Mouse (Mus musculus) limb, embryonic 14.5 days (tissue): ENCODE results near the gene Trpc4ap. TPM values are rescaled to one million over a fixed set of nuclear protein-coding genes. Genes with fewer than 3 reads are reported as not detected.
A peak's percentile ranks its signal among the peaks of the same experiment; 100 is the strongest.

ENCODE experiments used
- ATAC-seq: fragments of 200-750 bp; cut with Nextera tagmentation; 2 replicates; pipeline ENCODE4 v1.8.0; 2017; ENCODE audit warnings: low read depth, moderate number of reproducible peaks, moderate TSS enrichment; ENCODE audit not compliant: low FRiP score
- DNase-seq: peaks from one replicate; pipeline ENCODE4 v3.0.0-alpha.2; 2015; ENCODE audit warnings: low spot score
- H3K27ac ChIP-seq: fragments of 300-500 bp; sonication (generic); replicated peaks from 2 replicates; pipeline ENCODE4 v1.5.1; 2014; ENCODE audit warnings: low read depth, mild to moderate bottlenecking, low read length, moderate library complexity, mixed read lengths
- H3K27me3 ChIP-seq: fragments of 300-500 bp; sonication (generic); 2 replicates; pipeline ENCODE4 v1.6.1; 2014; ENCODE audit warnings: low read length, mixed read lengths; ENCODE audit not compliant: control insufficient read depth, insufficient read depth
- H3K36me3 ChIP-seq: fragments of 300-500 bp; sonication (generic); 2 replicates; pipeline ENCODE4 v1.6.1; 2014; ENCODE audit warnings: mild to moderate bottlenecking, low read length, moderate library complexity, mixed read lengths; ENCODE audit not compliant: control insufficient read depth, insufficient read depth
- H3K4me1 ChIP-seq: fragments of 300-500 bp; sonication (generic); 2 replicates; pipeline ENCODE4 v1.6.1; 2014; ENCODE audit warnings: antibody characterized with exemption, low read length, mixed read lengths; ENCODE audit not compliant: control insufficient read depth, insufficient read depth
- H3K4me2 ChIP-seq: fragments of 300-500 bp; sonication (generic); replicated peaks from 2 replicates; pipeline ENCODE4 v1.6.1; 2014; ENCODE audit warnings: low read depth, mild to moderate bottlenecking, low read length, moderate library complexity; ENCODE audit not compliant: severe bottlenecking
- H3K4me3 ChIP-seq: fragments of 300-500 bp; sonication (generic); replicated peaks from 2 replicates; pipeline ENCODE4 v1.5.1; 2014; ENCODE audit warnings: low read length
- H3K9ac ChIP-seq: fragments of 300-500 bp; sonication (generic); 2 replicates; pipeline ENCODE4 v1.6.1; 2014; ENCODE audit warnings: mild to moderate bottlenecking, low read depth, low read length, moderate library complexity; ENCODE audit not compliant: severe bottlenecking
- H3K9me3 ChIP-seq: fragments of 300-500 bp; sonication (generic); 2 replicates; pipeline ENCODE4 v1.6.1; 2016; ENCODE audit warnings: low read length; ENCODE audit not compliant: control insufficient read depth
- POLR2A ChIP-seq: fragments of 200-500 bp; IDR thresholded peaks from 2 replicates; pipeline ENCODE4 v1.8.0; 2012; ENCODE audit warnings: inconsistent platforms, mild to moderate bottlenecking, moderate library complexity, borderline replicate concordance; ENCODE audit not compliant: insufficient read depth, insufficient read length; ENCODE audit errors: extremely low read depth
- WGBS: fragments of 180-500 bp; shearing (Covaris S2); extraction: QIAGEN DNeasy Blood & Tissue Kit; methylation state at CpG from one replicate; pipeline ENCODE4 v1.1.7; 2014; 5-methylcytosine and 5-hydroxymethylcytosine counted together
- microRNA counts: library from miRNA; unstranded; fragments of <30 nt; microRNA quantifications from one replicate; lab custom pipeline; 2016
- microRNA-seq: library from miRNA; unstranded; fragments of <30 nt; microRNA quantifications from one replicate; pipeline ENCODE4, GENCODE M21; 2016
- polyA plus RNA-seq, 2 experiments: library from polyadenylated mRNA; depleted of rRNA in 1 of 2; stranded (reverse) in 1 of 2; unstranded in 1 of 2; fragments of >200 nt; fragmentation: Nextera tagmentation in 1 of 2; extraction: Ambion mirVana in 1 of 2; gene quantifications; 2 replicates each; pipeline versions ENCODE4 v1.2.1 to v1.2.3; 2012 to 2014

Trpc4ap gene
- polyA plus RNA-seq, 2 experiments = 140 to 166 TPM

- H3K9me3 ChIP-seq = no peaks in the 10 kb centered on the region
- H3K27ac ChIP-seq = peak overlapping the region; percentile 85
- H3K4me2 ChIP-seq = peak overlapping the region; percentile 69
- no peak for ATAC-seq
- no peaks in the 10 kb centered on the region for H3K27me3 ChIP-seq
- 5% methylated on average over 6 of the region's 6 CpGs for WGBS
- no peaks in the 10 kb centered on the region for H3K36me3 ChIP-seq
- H3K4me3 ChIP-seq = peak overlapping the region; percentile 57
- DNase-seq = no peak
- no peak for TF ChIP-seq POLR2A
- H3K4me1 ChIP-seq = peaks cover 5% of the 10 kb centered on the region; the same call in 1 of the 2 replicates
- H3K9ac ChIP-seq = peak overlapping the region; percentile 77
These were observed 100.5 kb downstream of the Trpc4ap start for GRCm38 (mm10) chr2:155591676-155592075.

GRCm38 (mm10) chr2:155590876-155591275, 101.3 kb downstream of the Trpc4ap start:
- 77% methylated on average over 2 of the region's 2 CpGs for WGBS
- no peak overlapping the region for H3K27ac ChIP-seq
- no peak overlapping the region for H3K4me2 ChIP-seq
- no peaks in the 10 kb centered on the region for H3K27me3 ChIP-seq
- peaks cover 5% of the 10 kb centered on the region; the same call in 1 of the 2 replicates for H3K4me1 ChIP-seq
- no peak overlapping the region for H3K9ac ChIP-seq
- DNase-seq = no peak
- no peak overlapping the region for H3K4me3 ChIP-seq
- no peak for TF ChIP-seq POLR2A
- H3K36me3 ChIP-seq = no peaks in the 10 kb centered on the region
- H3K9me3 ChIP-seq = no peaks in the 10 kb centered on the region
- no peak for ATAC-seq

GRCm38 (mm10) chr2:155589521-155589920, 102.7 kb downstream of the Trpc4ap start:
- H3K9ac ChIP-seq = no peak overlapping the region
- no peak for TF ChIP-seq POLR2A
- H3K9me3 ChIP-seq = no peaks in the 10 kb centered on the region
- DNase-seq (no peak), ATAC-seq (no peak)
- peaks cover 5% of the 10 kb centered on the region; the same call in 1 of the 2 replicates for H3K4me1 ChIP-seq
- H3K27ac ChIP-seq = no peak overlapping the region
- no peak overlapping the region for H3K4me3 ChIP-seq
- H3K27me3 ChIP-seq = no peaks in the 10 kb centered on the region
- H3K36me3 ChIP-seq = no peaks in the 10 kb centered on the region
- no peak overlapping the region for H3K4me2 ChIP-seq
- WGBS = 77% methylated on average over 6 of the region's 6 CpGs

GRCm38 (mm10) chr2:155588136-155588535, 104.0 kb downstream of the Trpc4ap start:
- no peak for TF ChIP-seq POLR2A
- H3K4me2 ChIP-seq = no peak overlapping the region
- H3K9me3 ChIP-seq = no peaks in the 10 kb centered on the region
- 72% methylated on average over 3 of the region's 3 CpGs for WGBS
- H3K9ac ChIP-seq = no peak overlapping the region
- no peak overlapping the region for H3K4me3 ChIP-seq
- peaks cover 5% of the 10 kb centered on the region; the same call in 1 of the 2 replicates for H3K4me1 ChIP-seq
- H3K36me3 ChIP-seq = no peaks in the 10 kb centered on the region
- ATAC-seq = no peak
- H3K27me3 ChIP-seq = no peaks in the 10 kb centered on the region
- no peak overlapping the region for H3K27ac ChIP-seq
- DNase-seq = no peak

- Histone ChIP-seq H3K9ac (no peak overlapping the region), H3K4me2 (no peak overlapping the region), H3K27me3 (no peaks in the 10 kb centered on the region), H3K4me1 (no peaks in the 10 kb centered on the region), H3K9me3 (no peaks in the 10 kb centered on the region), H3K4me3 (no peak overlapping the region), H3K27ac (no peak overlapping the region), H3K36me3 (no peaks in the 10 kb centered on the region; the same call in 1 of the 2 replicates)
- 72% methylated on average over 10 of the region's 10 CpGs for WGBS
- no peak for TF ChIP-seq POLR2A
- ATAC-seq = no peak
- no peak for DNase-seq
These were observed 106.7 kb downstream of the Trpc4ap start for GRCm38 (mm10) chr2:155585486-155585885.

GRCm38 (mm10) chr2:155585082-155585481, 107.1 kb downstream of the Trpc4ap start:
- Histone ChIP-seq H3K4me1 (no peaks in the 10 kb centered on the region), H3K9me3 (no peaks in the 10 kb centered on the region), H3K36me3 (no peaks in the 10 kb centered on the region; the same call in 1 of the 2 replicates), H3K4me3 (no peak overlapping the region), H3K9ac (no peak overlapping the region), H3K27me3 (no peaks in the 10 kb centered on the region), H3K27ac (no peak overlapping the region), H3K4me2 (no peak overlapping the region)
- ATAC-seq (no peak), DNase-seq (no peak)
- no peak for TF ChIP-seq POLR2A
- WGBS = 90% methylated on average over 9 of the region's 9 CpGs

MicroRNAs encoded within 50 kb of the gene (microRNA counts, 519-probe panel; counts per million panel counts)
- microRNA mmu-miR-499 (lab: Ali Mortazavi, UCI) = 3,326 counts per million, percentile 64 among the panel's probes with 10 or more counts

Small RNA genes within 50 kb of the gene (microRNA-seq; reads per million reads assigned to microRNA genes)
- 241 reads per million, percentile 57 among the genes with 10 or more reads in this experiment for gene Mir499

Other genes with a start within 250 kb of the Trpc4ap start
- gene Ncoa6, start 218.5 kb downstream of the Trpc4ap start, polyA plus RNA-seq (2012; rRNA removed) = 45.4 and 54.2 TPM in 2 replicates
- gene Ncoa6, start 218.5 kb downstream of the Trpc4ap start, polyA plus RNA-seq (2014; fragmentation: Nextera tagmentation; extraction: Ambion mirVana) = 26.9 and 31.1 TPM in 2 replicates
- 13.3 and 14.8 TPM in 2 replicates for gene Acss2, start 174.4 kb downstream of the Trpc4ap start, polyA plus RNA-seq (2012; rRNA removed)
- gene Acss2, start 174.4 kb downstream of the Trpc4ap start, polyA plus RNA-seq (2014; fragmentation: Nextera tagmentation; extraction: Ambion mirVana) = 15.0 and 15.8 TPM in 2 replicates
- gene Ggt7, start 174.1 kb downstream of the Trpc4ap start, polyA plus RNA-seq (2012; rRNA removed) = 18.0 and 32.5 TPM in 2 replicates
- 3.7 and 4.4 TPM in 2 replicates for gene Ggt7, start 174.1 kb downstream of the Trpc4ap start, polyA plus RNA-seq (2014; fragmentation: Nextera tagmentation; extraction: Ambion mirVana)
- 16.3 and 21.3 TPM in 2 replicates for gene Gss, start 99.6 kb downstream of the Trpc4ap start, polyA plus RNA-seq (2012; rRNA removed)
- gene Gss, start 99.6 kb downstream of the Trpc4ap start, polyA plus RNA-seq (2014; fragmentation: Nextera tagmentation; extraction: Ambion mirVana) = 24.9 and 28.7 TPM in 2 replicates
- gene Myh7b, start 81.2 kb downstream of the Trpc4ap start, polyA plus RNA-seq (2012; rRNA removed) = 21.9 and 27.0 TPM in 2 replicates
- 3.6 and 5.0 TPM in 2 replicates for gene Myh7b, start 81.2 kb downstream of the Trpc4ap start, polyA plus RNA-seq (2014; fragmentation: Nextera tagmentation; extraction: Ambion mirVana)
- 36.1 and 38.5 TPM in 2 replicates for gene Edem2, start 37.1 kb upstream of the Trpc4ap start, polyA plus RNA-seq (2012; rRNA removed)
- gene Edem2, start 37.1 kb upstream of the Trpc4ap start, polyA plus RNA-seq (2014; fragmentation: Nextera tagmentation; extraction: Ambion mirVana) = 31.3 and 35.0 TPM in 2 replicates
- gene Gm17581, start 43.5 kb upstream of the Trpc4ap start, polyA plus RNA-seq (2012; rRNA removed) = not detected in 2 replicates
- gene Gm17581, start 43.5 kb upstream of the Trpc4ap start, polyA plus RNA-seq (2014; fragmentation: Nextera tagmentation; extraction: Ambion mirVana) = not detected in 2 replicates
- 6.2 and 8.2 TPM in 2 replicates for gene Procr, start 58.7 kb upstream of the Trpc4ap start, polyA plus RNA-seq (2012; rRNA removed)
- 4.3 and 5.2 TPM in 2 replicates for gene Procr, start 58.7 kb upstream of the Trpc4ap start, polyA plus RNA-seq (2014; fragmentation: Nextera tagmentation; extraction: Ambion mirVana)
- gene Mmp24, start 83.0 kb upstream of the Trpc4ap start, polyA plus RNA-seq (2012; rRNA removed) = 0.30 and 0.44 TPM in 2 replicates
- 0.04 and 0.07 TPM in 2 replicates for gene Mmp24, start 83.0 kb upstream of the Trpc4ap start, polyA plus RNA-seq (2014; fragmentation: Nextera tagmentation; extraction: Ambion mirVana)
- 20.6 and 22.2 TPM in 2 replicates for gene BC029722, start 127.0 kb upstream of the Trpc4ap start, polyA plus RNA-seq (2012; rRNA removed)
- gene BC029722, start 127.0 kb upstream of the Trpc4ap start, polyA plus RNA-seq (2014; fragmentation: Nextera tagmentation; extraction: Ambion mirVana) = 12.1 and 14.1 TPM in 2 replicates
- 95.8 and 98.7 TPM in 2 replicates for gene Eif6, start 134.5 kb upstream of the Trpc4ap start, polyA plus RNA-seq (2012; rRNA removed)
- 170 and 174 TPM in 2 replicates for gene Eif6, start 134.5 kb upstream of the Trpc4ap start, polyA plus RNA-seq (2014; fragmentation: Nextera tagmentation; extraction: Ambion mirVana)
- gene Fam83c, start 142.5 kb upstream of the Trpc4ap start, polyA plus RNA-seq (2012; rRNA removed) = 1.5 and 2.0 TPM in 2 replicates
- 1.4 and 2.1 TPM in 2 replicates for gene Fam83c, start 142.5 kb upstream of the Trpc4ap start, polyA plus RNA-seq (2014; fragmentation: Nextera tagmentation; extraction: Ambion mirVana)
- 32.6 and 42.1 TPM in 2 replicates for gene Uqcc1, start 237.9 kb upstream of the Trpc4ap start, polyA plus RNA-seq (2012; rRNA removed)
- 57.2 and 58.5 TPM in 2 replicates for gene Uqcc1, start 237.9 kb upstream of the Trpc4ap start, polyA plus RNA-seq (2014; fragmentation: Nextera tagmentation; extraction: Ambion mirVana)
- gene Gm15557, start 248.3 kb upstream of the Trpc4ap start, polyA plus RNA-seq (2012; rRNA removed) = 0.13 TPM in 1 of 2 replicates, not detected in the other
- gene Gm15557, start 248.3 kb upstream of the Trpc4ap start, polyA plus RNA-seq (2014; fragmentation: Nextera tagmentation; extraction: Ambion mirVana) = 0.17 and 0.18 TPM in 2 replicates